Mouse (Mus musculus) hindbrain, embryonic 15.5 days (tissue): ENCODE measurements at regions not wholly inside any gene's neighbourhood (a gene's known extent, or its start where the extent isn't known, plus 50 kb on each side); places are given as distances from the start of the nearest gene placed in this dataset.
"Not testable (repeated sequence)": the region's sequence is repeated elsewhere in the genome, so short reads cannot be mapped to it uniquely, and the experiment has no call there.

Source experiments
- ATAC-seq: fragments of 200-750 bp; cut with Nextera tagmentation; 2 replicates; pipeline ENCODE4 v1.8.0; 2017; ENCODE audit warnings: low read depth, moderate number of reproducible peaks, moderate TSS enrichment; ENCODE audit not compliant: low FRiP score
- H3K27ac ChIP-seq: fragments of 300-500 bp; sonication (generic); replicated peaks from 2 replicates; pipeline ENCODE4 v1.5.1; 2015; ENCODE audit warnings: mild to moderate bottlenecking, inconsistent platforms
- H3K27me3 ChIP-seq: fragments of 300-500 bp; sonication (generic); 2 replicates; pipeline ENCODE4 v1.6.1; 2015; ENCODE audit warnings: control low read depth, inconsistent platforms
- H3K36me3 ChIP-seq: fragments of 300-500 bp; sonication (generic); 2 replicates; pipeline ENCODE4 v1.6.1; 2015; ENCODE audit warnings: control low read depth, inconsistent platforms
- H3K4me1 ChIP-seq: fragments of 300-500 bp; sonication (generic); replicated peaks from 2 replicates; pipeline ENCODE4 v1.6.1; 2015; ENCODE audit warnings: control low read depth, inconsistent platforms
- H3K4me2 ChIP-seq: fragments of 300-500 bp; sonication (generic); 2 replicates; pipeline ENCODE4 v1.6.1; 2015; ENCODE audit warnings: moderate library complexity, mild to moderate bottlenecking, inconsistent platforms
- H3K4me3 ChIP-seq: fragments of 300-500 bp; sonication (generic); 2 replicates; pipeline ENCODE4 v1.5.1; 2015; ENCODE audit warnings: mild to moderate bottlenecking, inconsistent platforms
- H3K9ac ChIP-seq: fragments of 300-500 bp; sonication (generic); 2 replicates; pipeline ENCODE4 v1.6.1; 2015; ENCODE audit warnings: inconsistent platforms
- H3K9me3 ChIP-seq: fragments of 300-500 bp; sonication (generic); 2 replicates; pipeline ENCODE4 v1.6.1; 2016; ENCODE audit warnings: control low read depth, inconsistent platforms
- WGBS: fragments of 180-500 bp; shearing (Covaris S2); methylation state at CpG from one replicate; pipeline ENCODE4 v1.1.7; 2015; 5-methylcytosine and 5-hydroxymethylcytosine counted together

- H3K4me3 ChIP-seq, result no peak overlapping the region
- H3K27me3 ChIP-seq, result no peaks in the 10 kb centered on the region
- H3K36me3 ChIP-seq, result no peaks in the 10 kb centered on the region
- H3K9me3 ChIP-seq, result no peaks in the 10 kb centered on the region
- H3K4me2 ChIP-seq, result no peak overlapping the region
- no peak overlapping the region for H3K9ac ChIP-seq
- H3K27ac ChIP-seq, result no peak overlapping the region
- H3K4me1 ChIP-seq, result no peaks in the 10 kb centered on the region
- ATAC-seq, result no peak
Measured at GRCm38 (mm10) chr15:14815556-14815955, 1642.1 kb upstream of the Cdh6 start.

- no peak for ATAC-seq
- Histone ChIP-seq H3K36me3 (no peaks in the 10 kb centered on the region), H3K4me2 (no peak overlapping the region)
Measured at GRCm38 (mm10) chr15:14806849-14807248, 1633.4 kb upstream of the Cdh6 start.

GRCm38 (mm10) chr15:14795221-14795620 lies 1621.7 kb upstream of the Cdh6 start:
- Histone ChIP-seq H3K36me3 (no peaks in the 10 kb centered on the region), H3K4me3 (no peak overlapping the region), H3K27ac (no peak overlapping the region), H3K4me2 (no peak overlapping the region), H3K4me1 (no peaks in the 10 kb centered on the region), H3K27me3 (no peaks in the 10 kb centered on the region), H3K9me3 (no peaks in the 10 kb centered on the region), H3K9ac (no peak overlapping the region)
- ATAC-seq, result 0 out of 2 replicates have a peak, but pooled peaks have one; percentile 48
- 57% methylated on average over 2 of the region's 2 CpGs for WGBS

More at GRCm38 (mm10) chr15:14806849-14807248, 1633.4 kb upstream of the Cdh6 start:
- Histone ChIP-seq H3K4me1 (no peaks in the 10 kb centered on the region), H3K9ac (no peak overlapping the region), H3K27me3 (no peaks in the 10 kb centered on the region), H3K4me3 (no peak overlapping the region), H3K27ac (no peak overlapping the region), H3K9me3 (no peaks in the 10 kb centered on the region)
- whole genome bisulfite sequencing, result 60% methylated on average over 1 of the region's 1 CpGs

- Histone ChIP-seq H3K9ac (no peak overlapping the region), H3K9me3 (no peaks in the 10 kb centered on the region), H3K4me2 (no peak overlapping the region), H3K4me3 (no peak overlapping the region), H3K27me3 (no peaks in the 10 kb centered on the region), H3K36me3 (no peaks in the 10 kb centered on the region), H3K27ac (no peak overlapping the region), H3K4me1 (no peaks in the 10 kb centered on the region)
- WGBS, result 76% methylated on average over 2 of the region's 2 CpGs
- no peak for ATAC-seq
Measured at GRCm38 (mm10) chr15:14780727-14781126, 1607.3 kb upstream of the Cdh6 start.

GRCm38 (mm10) chr15:14741733-14742132 lies 1568.3 kb upstream of the Cdh6 start:
- Histone ChIP-seq H3K4me3 (no peak overlapping the region), H3K36me3 (no peaks in the 10 kb centered on the region), H3K9ac (no peak overlapping the region), H3K27me3 (no peaks in the 10 kb centered on the region), H3K4me1 (no peaks in the 10 kb centered on the region), H3K4me2 (no peak overlapping the region), H3K9me3 (no peaks in the 10 kb centered on the region), H3K27ac (no peak overlapping the region)
- WGBS, result 90% methylated on average over 2 of the region's 2 CpGs
- ATAC-seq, result no peak

- ATAC-seq, H3K9me3 ChIP-seq, H3K36me3 ChIP-seq, H3K27ac ChIP-seq, H3K27me3 ChIP-seq, H3K4me3 ChIP-seq, H3K4me2 ChIP-seq, H3K4me1 ChIP-seq, H3K9ac ChIP-seq: not testable (repeated sequence)
- WGBS, result 98% methylated on average over 2 of the region's 2 CpGs
Measured at GRCm38 (mm10) chr15:14697925-14698324, 1524.5 kb upstream of the Cdh6 start.

DNA sequence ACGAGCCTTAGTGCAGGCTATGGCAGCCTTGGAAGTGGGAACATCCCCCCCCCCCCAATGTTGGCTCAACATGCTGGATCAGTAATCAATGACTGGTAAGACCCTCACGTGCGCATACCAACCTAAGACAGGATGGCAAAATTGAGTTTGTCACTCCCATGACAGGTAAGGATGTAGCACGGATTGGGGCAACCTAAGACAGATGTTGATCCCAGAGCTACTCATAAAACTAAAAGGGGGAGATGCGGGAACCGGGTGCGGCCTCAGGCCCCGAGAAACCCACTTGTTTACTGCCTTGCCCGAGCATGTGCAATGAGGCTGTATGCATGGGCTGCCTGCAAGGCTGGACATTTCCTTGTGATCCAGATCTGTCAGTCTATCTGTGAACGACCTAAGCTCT lies 1523.0 kb upstream of the Cdh6 start:
- Histone ChIP-seq H3K27me3 (no peaks in the 10 kb centered on the region), H3K9ac (no peak overlapping the region), H3K4me3 (no peak overlapping the region), H3K4me2 (no peak overlapping the region), H3K4me1 (no peaks in the 10 kb centered on the region), H3K9me3 (no peaks in the 10 kb centered on the region; the same call in 1 of the 2 replicates), H3K27ac (no peak overlapping the region), H3K36me3 (no peaks in the 10 kb centered on the region)
- 93% methylated on average over 10 of the region's 10 CpGs for WGBS
- ATAC-seq, result no peak

- ATAC-seq, result 0 out of 2 replicates have a peak, but pooled peaks have one; percentile 56
- Histone ChIP-seq H3K9ac (no peak overlapping the region), H3K27me3 (no peaks in the 10 kb centered on the region), H3K36me3 (no peaks in the 10 kb centered on the region), H3K4me1 (no peaks in the 10 kb centered on the region), H3K9me3 (no peaks in the 10 kb centered on the region), H3K4me3 (no peak overlapping the region), H3K4me2 (no peak overlapping the region), H3K27ac (no peak overlapping the region)
- 48% methylated on average over 2 of the region's 2 CpGs for WGBS
Measured at GRCm38 (mm10) chr15:14689141-14689540, 1515.7 kb upstream of the Cdh6 start.

DNA sequence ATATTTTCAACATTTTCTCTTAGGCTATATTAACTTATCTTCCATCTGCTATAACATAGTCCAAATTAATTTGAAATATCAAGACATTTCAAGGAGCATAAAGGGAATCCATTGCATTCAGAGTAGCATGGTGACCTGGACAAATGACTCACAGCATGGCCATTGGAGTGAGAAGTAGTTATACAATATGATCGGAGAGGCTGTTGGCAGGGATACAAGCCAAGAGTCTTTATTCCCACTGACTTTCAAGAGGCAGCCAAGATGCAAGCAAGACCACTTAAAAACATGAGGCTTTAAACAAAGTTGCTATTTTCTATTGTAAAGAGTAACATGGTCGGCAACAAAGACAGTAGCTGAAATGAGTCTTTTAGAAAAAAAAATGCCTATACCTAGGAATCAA lies 1468.8 kb upstream of the Cdh6 start:
- Histone ChIP-seq H3K9me3 (no peaks in the 10 kb centered on the region), H3K4me2 (no peak overlapping the region), H3K4me3 (no peak overlapping the region), H3K27ac (no peak overlapping the region), H3K4me1 (no peaks in the 10 kb centered on the region), H3K36me3 (no peaks in the 10 kb centered on the region), H3K27me3 (no peaks in the 10 kb centered on the region), H3K9ac (no peak overlapping the region)
- WGBS, result 68% methylated on average over 2 of the region's 2 CpGs
- ATAC-seq, result no peak

GRCm38 (mm10) chr15:14628523-14628922 lies 1455.0 kb upstream of the Cdh6 start:
- ATAC-seq, result no peak
- Histone ChIP-seq H3K9me3 (no peaks in the 10 kb centered on the region), H3K36me3 (no peaks in the 10 kb centered on the region), H3K4me1 (no peaks in the 10 kb centered on the region), H3K27me3 (no peaks in the 10 kb centered on the region), H3K4me2 (no peak overlapping the region), H3K27ac (no peak overlapping the region), H3K4me3 (no peak overlapping the region), H3K9ac (no peak overlapping the region)
- WGBS, result 45% methylated on average over 1 of the region's 1 CpGs

DNA sequence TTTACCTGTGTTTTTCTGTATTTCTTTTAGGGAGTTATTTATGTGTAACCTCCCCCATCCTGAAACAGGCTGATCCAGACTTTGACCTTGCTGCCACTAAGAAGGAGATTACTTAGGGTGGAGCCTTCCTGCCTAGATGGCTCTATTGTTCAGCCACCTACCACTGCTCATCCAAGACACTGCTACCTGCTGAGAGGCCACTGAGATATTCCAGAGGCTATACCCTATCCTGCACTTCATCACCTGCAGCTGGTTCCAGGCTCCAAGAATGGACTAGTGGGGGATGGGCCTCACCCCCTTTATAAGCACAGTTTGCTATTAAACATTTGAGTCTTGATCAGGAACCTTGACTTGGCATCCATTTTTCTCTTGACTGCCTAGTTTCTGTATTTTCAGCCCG lies 1433.2 kb upstream of the Cdh6 start:
- Histone ChIP-seq H3K36me3 (no peaks in the 10 kb centered on the region), H3K4me3 (no peak overlapping the region), H3K27me3 (no peaks in the 10 kb centered on the region), H3K27ac (no peak overlapping the region), H3K9ac (no peak overlapping the region), H3K4me2 (no peak overlapping the region), H3K9me3 (no peaks in the 10 kb centered on the region), H3K4me1 (no peaks in the 10 kb centered on the region)
- 81% methylated on average over 1 of the region's 1 CpGs for WGBS
- no peak for ATAC-seq
